9 mouse cellular contexts compared by ENCODE assay signal in the genomic region with DNA sequence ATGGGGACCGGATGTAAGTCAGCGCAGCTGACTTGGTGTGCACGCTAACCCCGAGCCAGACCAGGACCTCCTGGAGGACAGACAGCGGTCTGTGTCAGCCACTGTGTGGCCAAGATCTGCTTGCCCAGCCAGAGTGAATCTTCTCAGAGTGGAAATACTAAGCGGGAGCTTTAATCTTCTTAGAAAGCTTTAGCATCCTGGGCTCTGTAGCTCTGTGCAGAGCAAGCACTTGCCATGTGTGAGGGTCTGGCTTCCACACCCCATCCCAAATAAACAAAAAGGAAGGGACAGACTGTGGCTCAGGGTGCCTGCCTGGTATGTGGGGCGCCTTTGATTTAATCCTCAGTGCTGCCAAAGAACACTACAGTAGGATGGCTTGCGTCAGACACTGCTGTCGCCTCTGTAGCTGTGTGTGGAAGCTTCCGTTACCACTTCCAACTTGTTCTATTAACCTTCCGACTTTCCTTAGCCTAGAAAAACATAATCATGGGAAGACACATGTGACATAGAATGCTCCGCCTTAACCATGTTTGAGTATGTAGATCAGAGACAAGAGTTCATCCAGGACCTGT.
DNase-seq lines count a peak whose midpoint lies in the region; ATAC-seq lines count a peak whose summit lies in the region.
"Had no signal": no experiment of that assay in that cellular context is flagged by ENCODE, and none has a peak within 500 bp of the region (broad histone marks: within the 10 kb centered on the region; RNA-seq: fewer than 3 reads in every experiment).

No protein-coding gene starts in this region.

- H3K36me3 ChIP-seq in hindbrain, embryonic 10.5 days: no peaks in the 10 kb centered on the region
- H3K36me3 ChIP-seq in hindbrain, embryonic 11.5 days (ENCODE audit: control insufficient read depth, insufficient read depth, low read length): no peaks in the 10 kb centered on the region
- H3K36me3 ChIP-seq in lung, embryonic 16.5 days (ENCODE audit: control insufficient read depth, insufficient read depth, low read length): no peaks in the 10 kb centered on the region
- no peaks in the 10 kb centered on the region for H3K36me3 ChIP-seq in intestine, embryonic 15.5 days
- no peaks in the 10 kb centered on the region for H3K36me3 ChIP-seq in neural tube, embryonic 15.5 days

- H3K4me2 ChIP-seq in hindbrain, embryonic 11.5 days (replicated peaks; ENCODE audit: low read depth, low read length): no peak overlapping the region
- H3K4me2 ChIP-seq in lung, embryonic 16.5 days (ENCODE audit: low read depth, low read length): peak overlapping the region; percentile 4; the same call in 1 of the 2 replicates
- H3K4me2 ChIP-seq in intestine, embryonic 15.5 days (replicated peaks): no peak overlapping the region
- H3K4me2 ChIP-seq in neural tube, embryonic 15.5 days: no peak overlapping the region

- H3K4me1 ChIP-seq in hindbrain, embryonic 10.5 days (replicated peaks): peaks cover 78% of the 10 kb centered on the region
- H3K4me1 ChIP-seq in hindbrain, embryonic 11.5 days (replicated peaks; ENCODE audit: control insufficient read depth, insufficient read depth, low read length): peaks cover 7% of the 10 kb centered on the region
- H3K4me1 ChIP-seq in lung, embryonic 16.5 days (replicated peaks; ENCODE audit: control insufficient read depth, insufficient read depth, low read length): peaks cover 39% of the 10 kb centered on the region
- H3K4me1 ChIP-seq in intestine, embryonic 15.5 days (replicated peaks): peaks cover 30% of the 10 kb centered on the region
- peaks cover 60% of the 10 kb centered on the region for H3K4me1 ChIP-seq in neural tube, embryonic 15.5 days

- no peak overlapping the region for H3K4me3 ChIP-seq in hindbrain, embryonic 10.5 days
- no peak overlapping the region for H3K4me3 ChIP-seq in hindbrain, embryonic 11.5 days (ENCODE audit: low read depth, low read length)
- no peak overlapping the region for H3K4me3 ChIP-seq in lung, embryonic 16.5 days (ENCODE audit: low read length)
- H3K4me3 ChIP-seq in intestine, embryonic 15.5 days (replicated peaks): no peak overlapping the region
- H3K4me3 ChIP-seq in neural tube, embryonic 15.5 days (replicated peaks): no peak overlapping the region

- no peaks in the 10 kb centered on the region for H3K9me3 ChIP-seq in hindbrain, embryonic 10.5 days
- no peaks in the 10 kb centered on the region for H3K9me3 ChIP-seq in hindbrain, embryonic 11.5 days (ENCODE audit: control insufficient read depth, low read length)
- no peaks in the 10 kb centered on the region for H3K9me3 ChIP-seq in lung, embryonic 16.5 days (ENCODE audit: control insufficient read depth, low read length)
- no peaks in the 10 kb centered on the region for H3K9me3 ChIP-seq in intestine, embryonic 15.5 days
- H3K9me3 ChIP-seq in neural tube, embryonic 15.5 days (replicated peaks): no peaks in the 10 kb centered on the region

- H3K9ac ChIP-seq in hindbrain, embryonic 11.5 days (ENCODE audit: low read depth, low read length): no peak overlapping the region
- peak overlapping the region; percentile 46; the same call in 1 of the 2 replicates for H3K9ac ChIP-seq in lung, embryonic 16.5 days (ENCODE audit: low read length)
- no peak overlapping the region for H3K9ac ChIP-seq in intestine, embryonic 15.5 days
- H3K9ac ChIP-seq in neural tube, embryonic 15.5 days (replicated peaks): no peak overlapping the region

- peak overlapping the region; percentile 54; the same call in 1 of the 2 replicates for H3K27ac ChIP-seq in hindbrain, embryonic 10.5 days
- no peak overlapping the region for H3K27ac ChIP-seq in hindbrain, embryonic 11.5 days (ENCODE audit: low read depth, low read length)
- peak overlapping the region; percentile 95 for H3K27ac ChIP-seq in lung, embryonic 16.5 days (ENCODE audit: low read length)
- H3K27ac ChIP-seq in intestine, embryonic 15.5 days: peak overlapping the region; percentile 88
- peak overlapping the region; percentile 13 for H3K27ac ChIP-seq in neural tube, embryonic 15.5 days (replicated peaks)
- H3K27ac ChIP-seq: macrophage had no signal

- no peak for DNase-seq in hindbrain, embryonic 10.5 days (ENCODE audit: low spot score)
- no peak for DNase-seq in hindbrain, embryonic 11.5 days (ENCODE audit: low spot score)
- no peak for DNase-seq in lung, postnatal 14 days
- DNase-seq in thymus, postnatal 0 days (ENCODE audit: low spot score): no peak

- H3K27me3 ChIP-seq in hindbrain, embryonic 10.5 days (ENCODE audit: insufficient read depth, poor library complexity, severe bottlenecking): no peaks in the 10 kb centered on the region
- no peaks in the 10 kb centered on the region for H3K27me3 ChIP-seq in hindbrain, embryonic 11.5 days (ENCODE audit: control insufficient read depth, insufficient read depth, low read length)
- no peaks in the 10 kb centered on the region for H3K27me3 ChIP-seq in lung, embryonic 16.5 days (ENCODE audit: control insufficient read depth, insufficient read depth, low read depth, low read length)
- no peaks in the 10 kb centered on the region for H3K27me3 ChIP-seq in intestine, embryonic 15.5 days (replicated peaks)
- H3K27me3 ChIP-seq in neural tube, embryonic 15.5 days (replicated peaks): no peaks in the 10 kb centered on the region

- WGBS in hindbrain, embryonic 10.5 days: 56% methylated on average over 12 of the region's 12 CpGs
- 67% methylated on average over 12 of the region's 12 CpGs for WGBS in hindbrain, embryonic 11.5 days
- WGBS in lung, embryonic 16.5 days: 56% methylated on average over 12 of the region's 12 CpGs
- 49% methylated on average over 12 of the region's 12 CpGs for WGBS in intestine, embryonic 15.5 days
- 73% methylated on average over 12 of the region's 12 CpGs for WGBS in neural tube, embryonic 15.5 days

- no peak for ATAC-seq in hindbrain, embryonic 11.5 days (ENCODE audit: low FRiP score)
- ATAC-seq in lung, embryonic 16.5 days (ENCODE audit: low read depth): peak; percentile 43
- ATAC-seq in intestine, embryonic 15.5 days: 0 out of 2 replicates have a peak, but pooled peaks have one; percentile 10
- ATAC-seq in neural tube, embryonic 15.5 days (ENCODE audit: low FRiP score): no peak
- ATAC-seq: inflammation-experienced regulatory T-cells, adult 6 months had no signal

Comparison
In these comparisons a context has a peak if more than half of its experiments do, and no peak if none do; other contexts are left out.
1. ATAC-seq: peak in lung, embryonic 16.5 days (single experiment) and intestine, embryonic 15.5 days (single experiment); none in hindbrain, embryonic 11.5 days (single experiment) and neural tube, embryonic 15.5 days (single experiment).